Comparison of ENCODE assay signal across 8 mouse cellular contexts in the genomic region with DNA sequence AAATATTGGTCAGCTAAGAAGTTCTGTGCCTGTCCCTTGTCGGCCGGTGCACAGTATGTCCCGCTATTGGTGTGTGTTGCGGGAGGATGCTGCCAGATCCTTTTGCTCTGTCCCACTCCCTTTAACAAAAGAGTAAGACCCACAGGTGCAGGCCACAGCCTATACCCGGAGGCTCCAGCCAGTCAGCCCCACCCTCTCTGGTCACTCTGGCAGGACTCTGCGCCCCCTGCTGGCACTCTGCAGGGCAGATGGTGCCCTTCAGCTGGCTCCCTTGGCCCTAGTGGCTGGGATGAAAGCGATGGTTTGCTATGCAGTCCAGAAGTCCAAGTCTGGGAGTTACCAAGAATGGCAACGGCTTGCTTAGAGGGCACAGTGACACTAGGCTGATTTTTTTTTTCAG. TPM values are rescaled to one million over a fixed set of nuclear protein-coding genes. Genes with fewer than 3 reads are reported as not detected.
A peak's percentile ranks its signal among the peaks of the same experiment; 100 is the strongest.
DNase-seq lines count a peak whose midpoint lies in the region; ATAC-seq and TF ChIP-seq lines count a peak whose summit lies in the region.

No protein-coding gene starts in this region.

- TF ChIP-seq CTCF in E14TG2a.4 (conservative IDR thresholded peaks at IDR 0.05; ENCODE audit: low read length), result peak; percentile 56
- peak; percentile 91 for TF ChIP-seq CTCF in heart, postnatal 0 days (IDR thresholded peaks at IDR 0.05; ENCODE audit: low read depth)
- peak; percentile 53; the same call in 1 of the 2 replicates for TF ChIP-seq CTCF in olfactory bulb, adult 2 months (IDR thresholded peaks at IDR 0.05; ENCODE audit: insufficient read depth, low read depth, low read length)
- TF ChIP-seq CTCF in thymus, adult 2 months (IDR thresholded peaks at IDR 0.05; ENCODE audit: borderline replicate concordance, control insufficient read depth, extremely low read depth, insufficient read depth, low read length, poor library complexity), result peak; percentile 87; the same call in 1 of the 2 replicates

- peak; percentile 57 for DNase-seq in c-Kit-positive CD71-positive TER-119-negative erythroid progenitor cells, embryonic 14.5 days (ENCODE audit: low read depth)
- DNase-seq in forebrain, embryonic 11.5 days (ENCODE audit: low spot score), result peak; percentile 87
- peak; percentile 70 for DNase-seq in heart, postnatal 0 days (ENCODE audit: low spot score)
- DNase-seq in kidney, postnatal 36 days, result peak; percentile 93 to 94
- peak; percentile 55 for DNase-seq in thymus, adult 2 months

- peak; percentile 84 for ATAC-seq in forebrain, embryonic 11.5 days (replicated peaks; ENCODE audit: low FRiP score)
- peak; percentile 92 for ATAC-seq in heart, postnatal 0 days (ENCODE audit: insufficient read depth, low read depth)
- peak; percentile 80 for ATAC-seq in lung, embryonic 15.5 days (ENCODE audit: borderline replicate concordance, extremely low read depth, low FRiP score, low TSS enrichment)

- 0 out of 2 replicates have a peak, but pooled peaks cover 3% of the 10 kb centered on the region for H3K9me3 ChIP-seq in E14TG2a.4 (ENCODE audit: low read length)
- H3K9me3 ChIP-seq in forebrain, embryonic 11.5 days (ENCODE audit: control insufficient read depth, low read length), result no peaks in the 10 kb centered on the region
- no peaks in the 10 kb centered on the region for H3K9me3 ChIP-seq in heart, postnatal 0 days (replicated peaks; ENCODE audit: control insufficient read depth, low read length)
- H3K9me3 ChIP-seq in lung, embryonic 15.5 days, result no peaks in the 10 kb centered on the region

- 0 out of 2 replicates have a peak overlapping the region, but pooled peaks have one; percentile 11 for H3K4me2 ChIP-seq in forebrain, embryonic 11.5 days (ENCODE audit: low read depth, low read length, severe bottlenecking)
- peak overlapping the region; percentile 37 for H3K4me2 ChIP-seq in heart, postnatal 0 days (ENCODE audit: low read depth, low read length)
- peak overlapping the region; percentile 38; the same call in 1 of the 2 replicates for H3K4me2 ChIP-seq in lung, embryonic 15.5 days

- H3K9ac ChIP-seq in forebrain, embryonic 11.5 days (ENCODE audit: low read length), result no peak overlapping the region
- H3K9ac ChIP-seq in heart, postnatal 0 days (replicated peaks; ENCODE audit: low read depth, low read length), result no peak overlapping the region
- no peak overlapping the region for H3K9ac ChIP-seq in lung, embryonic 15.5 days

- peaks cover 76% of the 10 kb centered on the region for H3K4me1 ChIP-seq in E14TG2a.4 (replicated peaks; ENCODE audit: low read depth, low read length)
- peaks cover 3% of the 10 kb centered on the region; the same call in 1 of the 2 replicates for H3K4me1 ChIP-seq in forebrain, embryonic 11.5 days (replicated peaks; ENCODE audit: control insufficient read depth, insufficient read depth, low read length)
- 0 out of 2 replicates have a peak, but pooled peaks cover 3% of the 10 kb centered on the region for H3K4me1 ChIP-seq in heart, postnatal 0 days (ENCODE audit: control insufficient read depth, insufficient read depth)
- H3K4me1 ChIP-seq in lung, embryonic 15.5 days, result peaks cover 14% of the 10 kb centered on the region
- H3K4me1 ChIP-seq in olfactory bulb, adult 2 months (ENCODE audit: control insufficient read depth, insufficient read depth, low read length), result peaks cover 23% of the 10 kb centered on the region
- H3K4me1 ChIP-seq in thymus, adult 2 months (replicated peaks; ENCODE audit: control insufficient read depth, insufficient read depth, low read length), result peaks cover 9% of the 10 kb centered on the region

- peaks cover 29% of the 10 kb centered on the region for H3K27me3 ChIP-seq in E14TG2a.4 (ENCODE audit: insufficient read depth, low read length)
- H3K27me3 ChIP-seq in forebrain, embryonic 11.5 days (ENCODE audit: control insufficient read depth, insufficient read depth, low read length), result peaks cover 7% of the 10 kb centered on the region
- H3K27me3 ChIP-seq in heart, postnatal 0 days (ENCODE audit: control insufficient read depth, insufficient read depth, low read length), result peaks cover 8% of the 10 kb centered on the region
- peaks cover 30% of the 10 kb centered on the region for H3K27me3 ChIP-seq in lung, embryonic 15.5 days
- H3K27me3 ChIP-seq in thymus, adult 2 months (ENCODE audit: control insufficient read depth, insufficient read depth, low read length), result peaks cover 12% of the 10 kb centered on the region

- H3K36me3 ChIP-seq in E14TG2a.4 (ENCODE audit: insufficient read depth, low read length), result no peaks in the 10 kb centered on the region
- H3K36me3 ChIP-seq in forebrain, embryonic 11.5 days (ENCODE audit: control insufficient read depth, insufficient read depth, low read length), result no peaks in the 10 kb centered on the region
- no peaks in the 10 kb centered on the region for H3K36me3 ChIP-seq in heart, postnatal 0 days (replicated peaks; ENCODE audit: control insufficient read depth, insufficient read depth, low read length)
- no peaks in the 10 kb centered on the region for H3K36me3 ChIP-seq in lung, embryonic 15.5 days
- no peaks in the 10 kb centered on the region for H3K36me3 ChIP-seq in thymus, adult 2 months (ENCODE audit: control insufficient read depth, insufficient read depth, low read length)

- 0 out of 2 replicates have a peak overlapping the region, but pooled peaks have one; percentile 23 for H3K4me3 ChIP-seq in E14TG2a.4 (replicated peaks; ENCODE audit: low read length)
- no peak overlapping the region for H3K4me3 ChIP-seq in forebrain, embryonic 11.5 days (ENCODE audit: low read depth, low read length)
- H3K4me3 ChIP-seq in heart, postnatal 0 days (ENCODE audit: low read depth, low read length), result no peak overlapping the region
- H3K4me3 ChIP-seq in lung, embryonic 15.5 days, result no peak overlapping the region
- H3K4me3 ChIP-seq in olfactory bulb, adult 2 months (ENCODE audit: insufficient read depth, low read depth, low read length), result no peak overlapping the region
- H3K4me3 ChIP-seq in thymus, adult 2 months (ENCODE audit: control insufficient read depth, insufficient read depth, low read length), result no peak overlapping the region

- 23% methylated on average over 8 of the region's 8 CpGs for WGBS in forebrain, embryonic 11.5 days
- WGBS in heart, postnatal 0 days, result 26% methylated on average over 8 of the region's 8 CpGs
- WGBS in lung, embryonic 15.5 days, result 36% methylated on average over 8 of the region's 8 CpGs
- 28% methylated on average over 8 of the region's 8 CpGs for WGBS in olfactory bulb, adult 2 months
- WGBS in thymus, adult 2 months, result 42% methylated on average over 8 of the region's 8 CpGs

- no peak for TF ChIP-seq EP300 in heart, postnatal 0 days (IDR thresholded peaks at IDR 0.05; ENCODE audit: low read depth)

- H3K27ac ChIP-seq in forebrain, embryonic 11.5 days (ENCODE audit: low read depth, low read length), result no peak overlapping the region
- H3K27ac ChIP-seq in heart, postnatal 0 days (ENCODE audit: low read depth), result no peak overlapping the region
- no peak overlapping the region for H3K27ac ChIP-seq in lung, embryonic 15.5 days
- no peak overlapping the region for H3K27ac ChIP-seq in olfactory bulb, adult 2 months (ENCODE audit: insufficient read depth, low read depth, low read length)
- H3K27ac ChIP-seq in thymus, adult 2 months (ENCODE audit: control insufficient read depth, insufficient read depth, low read length), result no peak overlapping the region

- no peak for TF ChIP-seq POLR2A in olfactory bulb, adult 2 months (IDR thresholded peaks at IDR 0.05; ENCODE audit: insufficient read depth, low read depth, low read length)
- TF ChIP-seq POLR2A in thymus, adult 2 months (IDR thresholded peaks at IDR 0.05; ENCODE audit: control insufficient read depth, extremely low read depth, insufficient read depth, low read length, poor library complexity), result no peak

RNA-seq across cellular contexts. Expression of gene Ldhal6b, which starts 15.9 kb away (rescaled TPM):
- polyA plus RNA-seq in forebrain, embryonic 11.5 days (2014; fragmentation: Nextera tagmentation; extraction: Ambion mirVana), result not detected in 2 replicates
- not detected in 2 replicates for total RNA-seq in heart, postnatal 0 days (2014; rRNA removed; ENCODE audit: low replicate concordance)
- not detected in 2 replicates for polyA plus RNA-seq in heart, postnatal 0 days (2015; fragmentation: Nextera tagmentation; extraction: Ambion mirVana)
- not detected in 2 replicates for polyA plus RNA-seq in lung, embryonic 15.5 days (2015; fragmentation: Nextera tagmentation; extraction: Ambion mirVana)
- not detected in 2 replicates for polyA plus RNA-seq in olfactory bulb, adult 2 months (2012; ENCODE audit: insufficient read depth, insufficient read length, low replicate concordance, missing spikeins)
- polyA plus RNA-seq in thymus, adult 2 months (2012; rRNA removed), result 1.4 TPM in 2 replicates

RNA-seq across cellular contexts. Expression of gene Tmem242, which starts 37.4 kb away (rescaled TPM):
- polyA plus RNA-seq in forebrain, embryonic 11.5 days (2014; fragmentation: Nextera tagmentation; extraction: Ambion mirVana), result 140 and 141 TPM in 2 replicates
- 81.7 and 106 TPM in 2 replicates for total RNA-seq in heart, postnatal 0 days (2014; rRNA removed; ENCODE audit: low replicate concordance)
- polyA plus RNA-seq in heart, postnatal 0 days (2015; fragmentation: Nextera tagmentation; extraction: Ambion mirVana), result 150 and 160 TPM in 2 replicates
- polyA plus RNA-seq in lung, embryonic 15.5 days (2015; fragmentation: Nextera tagmentation; extraction: Ambion mirVana), result 118 and 127 TPM in 2 replicates
- not detected in 2 replicates for polyA plus RNA-seq in olfactory bulb, adult 2 months (2012; ENCODE audit: insufficient read depth, insufficient read length, low replicate concordance, missing spikeins)
- 9.2 and 10.1 TPM in 2 replicates for polyA plus RNA-seq in thymus, adult 2 months (2012; rRNA removed)
